Mouse (Mus musculus): Measurements from ENCODE around the gene Jdp2. TPM values are rescaled to one million over a fixed set of nuclear protein-coding genes. Genes with fewer than 3 reads are reported as not detected.

The Jdp2 gene
- polyA plus RNA-seq (2012; rRNA removed): 55.9 and 56.0 TPM in 2 replicates

DNA sequence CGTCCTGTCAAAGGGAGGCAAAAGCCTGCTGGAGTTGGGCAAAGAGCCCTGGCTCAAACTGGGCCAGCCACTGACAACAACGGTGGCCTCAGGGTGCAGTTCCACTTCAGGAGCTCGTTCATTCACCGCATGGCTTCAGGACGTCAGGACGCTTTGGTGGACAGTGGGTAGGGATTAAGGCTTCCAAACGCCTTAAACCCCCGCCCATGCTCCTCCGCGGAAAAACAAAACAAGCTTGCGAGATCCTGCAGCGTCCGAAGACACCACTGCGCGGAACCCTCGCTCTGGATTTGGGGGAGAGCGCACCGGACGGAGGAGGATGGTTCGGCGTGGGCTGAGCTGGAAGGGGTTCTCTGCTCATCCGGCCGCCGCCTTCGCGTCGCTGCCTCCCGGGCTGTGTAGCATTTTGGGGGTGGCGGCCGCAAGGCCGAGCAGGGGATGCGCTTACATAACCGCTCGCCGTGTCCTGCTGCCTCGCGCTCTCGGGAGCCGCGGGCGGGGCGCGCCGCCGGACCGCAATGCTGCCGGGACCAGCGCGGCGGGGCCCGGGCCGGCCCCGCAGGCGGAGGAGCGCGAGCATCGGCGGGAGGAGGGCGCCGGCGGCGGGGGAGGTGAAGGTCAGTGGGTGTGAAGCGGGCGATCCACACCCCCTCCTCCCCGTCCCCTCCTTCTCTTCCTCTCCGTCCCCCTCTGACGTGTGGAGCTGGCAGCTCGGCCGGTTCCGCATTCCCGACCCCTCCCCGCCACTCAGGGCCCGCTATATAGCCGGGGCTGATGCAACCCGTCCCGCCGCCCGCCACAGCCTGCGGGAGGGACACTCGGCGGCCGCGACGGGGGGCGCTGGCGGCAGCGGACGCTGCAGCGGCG lies at the start of gene Jdp2:
Gene Jdp2, plus strand, starts transcription at position 417 of the 867 bp plus-strand sequence.
- Histone ChIP-seq H3K4me3 (ENCODE audit: insufficient read depth, low read length) (peak within 1 kb of the TSS; percentile 97), H3K4me1 (ENCODE audit: control insufficient read depth, insufficient read depth, low read length) (peaks cover 17% of the 10 kb centered on the region), H3K27ac (ENCODE audit: insufficient read depth, low read length) (peak within 1 kb of the TSS; percentile 89)
- TF ChIP-seq CTCF (IDR thresholded peaks at IDR 0.05; ENCODE audit: extremely low read depth, insufficient read depth, low read length) (no peak), POLR2A (IDR thresholded peaks at IDR 0.05; ENCODE audit: extremely low read depth, insufficient read depth, low read length) (peak; percentile 50; the same call in 1 of the 2 replicates)

DNA sequence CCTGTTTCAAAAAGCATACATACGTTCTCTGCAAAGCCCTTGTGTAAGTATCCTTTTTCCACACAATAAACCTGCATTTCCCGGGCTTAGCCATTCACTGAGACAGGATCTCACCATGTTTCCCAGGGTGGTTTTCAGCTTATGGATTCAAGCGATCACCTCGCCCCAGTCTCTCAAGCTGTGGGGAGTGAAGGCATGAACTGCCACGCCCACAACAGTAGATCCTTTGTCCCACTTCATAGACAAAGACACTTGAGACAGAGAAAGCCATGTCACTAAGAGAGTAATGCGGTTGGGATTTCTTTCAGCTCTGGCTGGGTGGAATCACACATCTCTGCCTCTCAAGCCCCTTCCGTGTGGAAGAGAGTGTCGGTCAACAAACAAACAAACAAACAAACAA lies 49.2 kb upstream of the Jdp2 start:
- TF ChIP-seq POLR2A (IDR thresholded peaks at IDR 0.05; ENCODE audit: extremely low read depth, insufficient read depth, low read length): no peak
- TF ChIP-seq CTCF (IDR thresholded peaks at IDR 0.05; ENCODE audit: extremely low read depth, insufficient read depth, low read length): no peak
- no peaks in the 10 kb centered on the region for H3K4me1 ChIP-seq (ENCODE audit: control insufficient read depth, insufficient read depth, low read length)
- H3K4me3 ChIP-seq (ENCODE audit: insufficient read depth, low read length): no peak overlapping the region
- no peak overlapping the region for H3K27ac ChIP-seq (ENCODE audit: insufficient read depth, low read length)

DNA sequence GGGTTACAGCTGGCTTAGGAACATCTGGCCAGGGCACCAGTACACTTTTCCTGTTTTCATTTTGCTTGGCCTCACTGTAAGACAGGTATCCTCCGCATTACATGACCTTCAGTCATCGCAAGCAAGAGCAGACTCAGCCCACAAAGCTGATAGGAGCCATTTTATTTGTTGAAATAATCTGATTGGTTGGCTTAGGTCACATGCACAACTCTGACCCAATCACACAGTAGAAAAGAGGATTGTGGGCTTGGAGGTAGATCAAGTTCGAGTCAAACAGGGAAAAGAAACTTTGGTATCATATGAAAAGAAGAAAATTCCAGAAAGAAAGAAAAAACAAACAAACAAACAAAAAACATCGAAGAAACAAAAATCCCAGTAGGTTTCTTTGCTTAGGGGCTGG lies 48.4 kb upstream of the Jdp2 start:
- Histone ChIP-seq H3K27ac (ENCODE audit: insufficient read depth, low read length) (no peak overlapping the region), H3K4me1 (ENCODE audit: control insufficient read depth, insufficient read depth, low read length) (no peaks in the 10 kb centered on the region), H3K4me3 (ENCODE audit: insufficient read depth, low read length) (no peak overlapping the region)
- TF ChIP-seq CTCF (IDR thresholded peaks at IDR 0.05; ENCODE audit: extremely low read depth, insufficient read depth, low read length) (no peak), POLR2A (IDR thresholded peaks at IDR 0.05; ENCODE audit: extremely low read depth, insufficient read depth, low read length) (no peak)

DNA sequence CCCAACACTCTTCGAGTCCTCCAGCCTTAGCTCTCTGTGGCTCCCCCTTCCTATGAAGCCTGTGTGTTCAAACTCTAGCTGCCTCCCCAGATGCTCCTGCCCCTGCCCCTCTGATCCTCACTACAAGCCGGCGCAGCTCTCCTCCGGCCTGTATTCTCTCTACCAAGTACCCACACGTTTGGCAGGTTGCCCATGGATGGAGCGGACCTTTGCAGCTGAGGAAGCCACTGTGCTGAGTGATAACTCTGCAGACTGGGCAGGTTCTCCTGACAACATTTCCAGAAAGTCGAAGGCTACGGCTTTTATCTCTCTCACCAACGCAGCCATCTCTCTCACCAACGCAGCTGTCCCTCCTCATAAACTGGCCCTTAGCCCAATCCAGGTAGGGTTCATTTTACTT lies 39.5 kb upstream of the Jdp2 start:
- Histone ChIP-seq H3K27ac (ENCODE audit: insufficient read depth, low read length) (no peak overlapping the region), H3K4me1 (ENCODE audit: control insufficient read depth, insufficient read depth, low read length) (no peaks in the 10 kb centered on the region; the same call in 1 of the 2 replicates), H3K4me3 (ENCODE audit: insufficient read depth, low read length) (no peak overlapping the region)
- TF ChIP-seq POLR2A (IDR thresholded peaks at IDR 0.05; ENCODE audit: extremely low read depth, insufficient read depth, low read length) (no peak), CTCF (IDR thresholded peaks at IDR 0.05; ENCODE audit: extremely low read depth, insufficient read depth, low read length) (no peak)

DNA sequence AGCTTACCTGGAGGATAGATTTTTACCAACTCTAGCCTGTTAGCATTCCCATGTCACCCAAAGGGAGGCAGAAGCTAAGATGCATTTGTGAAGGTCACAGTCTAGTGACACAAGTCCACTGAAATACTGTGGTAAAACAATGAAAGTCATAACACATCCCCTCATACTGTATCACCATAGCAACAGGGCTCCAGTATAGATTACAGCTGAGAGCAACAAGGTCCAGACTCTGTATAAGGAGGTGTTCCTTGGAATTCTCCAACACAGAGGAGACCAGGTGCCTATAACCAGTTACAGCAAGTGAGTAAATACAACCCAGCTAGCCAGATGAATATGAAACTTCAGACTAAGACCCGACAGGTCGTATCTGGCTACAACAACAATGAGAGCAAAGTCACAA lies 33.4 kb upstream of the Jdp2 start:
- H3K4me3 ChIP-seq (ENCODE audit: insufficient read depth, low read length): no peak overlapping the region
- no peak overlapping the region for H3K27ac ChIP-seq (ENCODE audit: insufficient read depth, low read length)
- H3K4me1 ChIP-seq (ENCODE audit: control insufficient read depth, insufficient read depth, low read length): peaks cover 4% of the 10 kb centered on the region
- no peak for TF ChIP-seq CTCF (IDR thresholded peaks at IDR 0.05; ENCODE audit: extremely low read depth, insufficient read depth, low read length)
- TF ChIP-seq POLR2A (IDR thresholded peaks at IDR 0.05; ENCODE audit: extremely low read depth, insufficient read depth, low read length): no peak

DNA sequence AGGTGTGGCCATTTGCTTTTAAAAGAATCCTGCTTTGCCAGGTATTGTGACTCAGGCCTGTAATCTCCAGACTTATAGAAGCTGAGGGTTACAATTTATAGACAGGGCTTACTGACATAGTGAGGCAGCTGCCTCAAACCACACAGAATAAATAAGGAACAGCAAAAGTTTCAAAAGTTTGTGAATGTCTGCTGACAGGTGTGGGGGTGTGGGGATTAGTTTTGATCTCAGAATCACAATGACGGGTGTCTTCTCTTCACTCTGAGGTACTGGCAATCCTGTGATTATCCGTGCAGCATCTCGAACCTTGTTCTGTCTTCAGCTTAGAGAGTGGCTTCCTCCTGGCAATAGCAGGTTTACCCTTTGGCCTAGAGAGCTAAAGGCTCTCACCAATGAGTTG lies 30.5 kb upstream of the Jdp2 start:
- Histone ChIP-seq H3K4me3 (ENCODE audit: insufficient read depth, low read length) (no peak overlapping the region), H3K27ac (ENCODE audit: insufficient read depth, low read length) (no peak overlapping the region), H3K4me1 (ENCODE audit: control insufficient read depth, insufficient read depth, low read length) (peaks cover 9% of the 10 kb centered on the region)
- no peak for TF ChIP-seq CTCF (IDR thresholded peaks at IDR 0.05; ENCODE audit: extremely low read depth, insufficient read depth, low read length)
- no peak for TF ChIP-seq POLR2A (IDR thresholded peaks at IDR 0.05; ENCODE audit: extremely low read depth, insufficient read depth, low read length)

DNA sequence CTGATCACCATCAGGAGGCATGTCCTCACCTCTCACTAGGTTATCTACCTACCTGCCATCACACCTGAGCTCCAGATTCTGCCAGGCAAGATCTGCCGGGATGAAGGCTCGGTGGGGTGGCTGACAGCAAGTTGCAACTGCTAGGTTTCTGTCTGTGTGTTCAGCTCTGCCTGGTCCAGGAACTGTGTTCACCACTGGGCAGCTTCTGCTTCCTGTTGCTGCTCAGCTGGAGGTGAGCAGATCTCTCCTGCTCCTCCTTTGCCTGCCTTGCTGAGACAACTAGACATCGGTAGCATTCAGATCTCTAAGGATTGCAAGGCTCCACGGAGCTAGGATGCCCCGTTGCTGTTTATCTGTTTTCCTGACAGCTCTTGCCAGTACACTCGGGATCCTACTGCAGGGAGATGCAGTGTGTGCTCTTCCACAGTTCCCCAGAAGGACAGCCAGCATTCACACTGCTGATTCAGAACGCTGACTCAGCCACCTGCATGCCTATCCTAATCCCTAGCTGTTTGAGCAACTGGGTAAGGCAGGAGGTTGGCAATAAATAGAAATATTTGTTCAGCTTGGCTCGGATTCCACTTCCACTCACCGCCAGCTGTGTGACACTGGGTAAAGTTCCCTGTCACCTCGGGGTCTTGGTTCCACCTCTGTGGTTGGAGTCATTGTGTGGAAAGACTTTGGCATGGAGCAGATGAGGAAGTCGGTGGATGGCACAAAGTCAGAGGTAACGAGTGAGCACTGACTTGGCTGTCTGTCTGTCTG lies 29.3 kb upstream of the Jdp2 start:
- no peak for TF ChIP-seq POLR2A (IDR thresholded peaks at IDR 0.05; ENCODE audit: extremely low read depth, insufficient read depth, low read length)
- no peak for TF ChIP-seq CTCF (IDR thresholded peaks at IDR 0.05; ENCODE audit: extremely low read depth, insufficient read depth, low read length)
- H3K4me1 ChIP-seq (ENCODE audit: control insufficient read depth, insufficient read depth, low read length): peaks cover 9% of the 10 kb centered on the region
- no peak overlapping the region for H3K4me3 ChIP-seq (ENCODE audit: insufficient read depth, low read length)
- no peak overlapping the region for H3K27ac ChIP-seq (ENCODE audit: insufficient read depth, low read length)

DNA sequence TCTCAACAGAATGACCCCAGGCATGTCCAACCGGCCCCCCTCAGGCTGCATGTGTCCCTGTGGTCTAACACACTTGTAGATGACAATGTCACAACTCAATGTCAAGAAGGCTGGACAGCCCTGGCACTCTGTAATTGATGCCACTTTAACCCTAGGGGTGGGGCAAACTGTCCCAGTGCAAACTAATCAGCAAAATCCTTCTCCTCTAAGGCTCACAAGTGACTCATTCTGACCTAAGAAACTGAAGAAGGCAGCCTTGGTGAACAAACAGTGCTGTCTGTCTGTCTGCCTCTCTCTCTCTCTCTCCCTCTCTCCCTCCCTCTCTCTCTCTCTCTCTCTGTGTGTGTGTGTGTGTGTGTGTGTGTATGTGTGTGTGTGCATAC lies 28.7 kb upstream of the Jdp2 start:
- TF ChIP-seq POLR2A (IDR thresholded peaks at IDR 0.05; ENCODE audit: extremely low read depth, insufficient read depth, low read length) (no peak), CTCF (IDR thresholded peaks at IDR 0.05; ENCODE audit: extremely low read depth, insufficient read depth, low read length) (no peak)
- Histone ChIP-seq H3K4me1 (ENCODE audit: control insufficient read depth, insufficient read depth, low read length) (peaks cover 9% of the 10 kb centered on the region), H3K27ac (ENCODE audit: insufficient read depth, low read length) (no peak overlapping the region), H3K4me3 (ENCODE audit: insufficient read depth, low read length) (no peak overlapping the region)

DNA sequence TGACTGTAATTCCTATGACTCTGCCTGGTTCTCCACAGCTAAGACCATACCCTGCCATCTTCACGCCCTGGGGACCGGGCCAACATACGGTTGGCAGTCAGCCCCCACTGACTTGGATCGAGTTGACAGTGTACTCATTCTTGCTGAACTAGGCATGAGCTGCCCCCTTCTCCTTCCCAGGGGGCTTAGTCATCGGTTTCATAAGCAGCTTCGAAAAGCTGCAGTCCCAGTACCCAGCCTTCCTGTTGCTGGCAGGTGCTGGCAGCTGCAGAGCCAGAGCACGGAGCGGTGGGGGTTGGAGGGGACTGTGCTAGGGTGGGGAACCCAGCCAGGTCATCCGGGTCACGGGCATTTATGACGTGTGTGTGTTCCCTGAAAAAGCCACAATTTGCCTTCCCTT lies 27.5 kb upstream of the Jdp2 start:
- Histone ChIP-seq H3K27ac (ENCODE audit: insufficient read depth, low read length) (no peak overlapping the region), H3K4me3 (ENCODE audit: insufficient read depth, low read length) (no peak overlapping the region), H3K4me1 (ENCODE audit: control insufficient read depth, insufficient read depth, low read length) (peaks cover 9% of the 10 kb centered on the region)
- TF ChIP-seq CTCF (IDR thresholded peaks at IDR 0.05; ENCODE audit: extremely low read depth, insufficient read depth, low read length) (no peak), POLR2A (IDR thresholded peaks at IDR 0.05; ENCODE audit: extremely low read depth, insufficient read depth, low read length) (no peak)

Data from cortical plate, adult 2 months (tissue).